Mouse (Mus musculus) heart, postnatal 10 days (tissue): ENCODE measurements around the gene Tob1. TPM values are rescaled to one million over a fixed set of nuclear protein-coding genes. Genes with fewer than 3 reads are reported as not detected.

Experiments used
- DNase-seq, 2 experiments: peaks; one replicate each; pipeline ENCODE4 v3.0.0; 2021
- intact Hi-C: fragments of 180-260 bp; cut with DNase I; formaldehyde crosslinking; loops from one replicate; pipeline ENCODE4 v1.15.1; 2025
- total RNA-seq, 2 experiments: library from RNA; stranded (reverse); gene quantifications; 2 replicates each; pipeline ENCODE4 v1.2.3; 2021

Tob1 gene
- total RNA-seq, 2 experiments from 2014 or later = 67.4 to 81.0 TPM

GRCm38 (mm10) chr11:94228416-94228815, 17.2 kb downstream of the Tob1 start:
- DNase-seq = no peak
- intact Hi-C loops = no loop called here

DNA sequence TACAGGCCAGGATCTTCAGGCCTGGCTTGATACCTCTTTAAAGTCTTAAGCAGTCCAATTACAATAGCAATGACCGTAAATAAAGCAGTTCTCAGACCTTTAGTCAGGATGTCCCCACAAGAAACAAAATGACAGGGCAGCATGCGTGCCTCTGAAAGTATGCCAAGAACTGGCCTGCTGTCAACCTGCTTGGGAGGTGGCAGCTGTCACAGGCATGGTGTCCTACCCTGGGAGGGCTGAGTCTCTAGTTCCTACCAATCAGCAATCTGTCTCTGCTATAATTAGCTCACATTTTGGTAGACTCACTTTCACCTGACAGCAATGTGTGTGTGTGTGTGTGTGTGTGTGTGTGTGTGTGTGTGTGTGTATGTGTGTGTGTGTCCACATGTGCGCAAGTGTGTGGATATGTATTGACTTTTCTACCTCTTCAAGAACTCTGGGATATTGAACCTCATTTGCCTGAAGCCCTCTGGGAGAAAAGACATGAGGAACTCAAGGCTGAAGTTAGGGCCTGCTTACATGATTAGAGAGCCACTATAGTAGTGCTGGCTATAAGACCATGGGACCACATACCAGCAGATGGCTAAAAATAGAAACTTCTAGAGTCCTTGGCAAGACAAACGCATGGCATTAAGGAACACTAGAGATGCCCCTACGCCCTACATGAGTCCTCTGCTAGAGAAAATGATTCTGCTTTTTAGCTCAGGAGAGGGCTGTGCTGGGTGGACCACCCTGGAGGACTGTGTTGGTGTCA, 18.1 kb downstream of the Tob1 start:
- peak; percentile 75 to 83 for DNase-seq
- intact Hi-C loops = no loop called here

GRCm38 (mm10) chr11:94230244-94230643, 19.0 kb downstream of the Tob1 start:
- intact Hi-C loops = loop anchor here (10.0 kb wide), 1 partner anchor 175 kb away; no protein-coding TSS in a partner anchor
- DNase-seq = no peak

- DNase-seq = peak; percentile 72 to 77
- intact Hi-C loops = loop anchor here (10.0 kb wide), 1 partner anchor 173 kb away; no protein-coding TSS in a partner anchor
Observed at GRCm38 (mm10) chr11:94231821-94232552, 20.7 kb downstream of the Tob1 start.

DNA sequence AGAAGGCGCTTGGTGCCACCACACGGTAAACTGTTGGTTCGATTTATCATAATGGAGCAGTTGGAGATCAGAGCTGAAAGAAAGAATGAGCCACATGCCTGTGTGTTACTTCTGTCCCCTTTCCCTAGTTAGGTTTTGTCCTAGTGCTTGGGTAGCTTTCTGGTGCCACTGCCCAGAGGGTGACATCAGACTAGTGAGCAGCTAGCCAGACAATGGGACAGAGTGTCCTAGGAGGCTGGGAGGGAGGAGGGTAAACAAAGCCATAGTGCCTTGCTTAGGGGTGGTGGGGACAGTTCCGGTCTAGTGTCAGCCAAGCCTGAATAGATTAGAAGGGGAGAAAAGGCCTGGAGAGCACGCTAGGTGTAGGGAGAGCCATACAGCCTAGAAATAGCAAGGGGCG, 22.2 kb downstream of the Tob1 start:
- peak; percentile 59 to 76 for DNase-seq
- intact Hi-C loops = loop anchor here (10.0 kb wide), 1 partner anchor 171 kb away; no protein-coding TSS in a partner anchor

DNA sequence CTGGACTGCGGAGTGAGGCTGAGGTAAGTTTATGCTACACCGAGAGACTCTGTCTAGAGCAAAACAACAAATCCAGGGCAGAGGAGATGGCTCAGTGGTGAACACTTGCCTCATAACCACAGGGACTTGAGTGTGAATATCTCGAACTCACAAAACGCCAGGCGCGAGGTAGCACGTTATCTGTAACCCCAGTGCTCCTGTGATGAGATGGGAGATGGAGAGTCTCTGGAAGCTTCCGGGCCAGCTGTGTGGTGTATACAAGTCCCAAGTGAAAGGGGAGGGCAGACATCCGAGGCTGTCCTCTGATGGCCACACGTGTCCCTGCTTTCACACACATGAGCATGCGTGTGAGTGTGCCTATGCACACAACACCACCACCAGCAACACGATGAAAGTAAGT, 23.1 kb downstream of the Tob1 start:
- intact Hi-C loops = loop anchor here (10.0 kb wide), 1 partner anchor 170 kb away; no protein-coding TSS in a partner anchor
- no peak for DNase-seq

DNA sequence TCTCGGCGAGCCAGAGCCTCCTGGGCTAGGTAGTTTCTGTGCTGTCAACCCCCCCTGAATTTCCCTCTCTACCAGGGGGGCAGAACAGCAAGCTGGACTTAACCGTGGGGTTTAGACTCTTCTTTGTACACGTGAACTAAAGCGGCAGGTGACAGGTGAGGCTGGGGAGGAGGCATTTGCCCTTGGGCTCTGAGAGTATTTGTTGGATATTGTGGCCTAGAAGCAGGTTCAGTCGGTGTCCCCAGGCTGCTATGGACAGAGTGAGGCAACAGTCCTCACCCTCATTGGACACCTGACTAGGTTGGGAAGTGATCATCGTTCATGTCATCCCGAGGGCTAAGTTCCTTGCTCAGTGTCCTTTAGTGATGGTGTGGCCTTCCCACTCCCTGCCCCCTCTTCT, 23.6 kb downstream of the Tob1 start:
- intact Hi-C loops = loop anchor here (10.0 kb wide), 1 partner anchor 170 kb away; no protein-coding TSS in a partner anchor

DNA sequence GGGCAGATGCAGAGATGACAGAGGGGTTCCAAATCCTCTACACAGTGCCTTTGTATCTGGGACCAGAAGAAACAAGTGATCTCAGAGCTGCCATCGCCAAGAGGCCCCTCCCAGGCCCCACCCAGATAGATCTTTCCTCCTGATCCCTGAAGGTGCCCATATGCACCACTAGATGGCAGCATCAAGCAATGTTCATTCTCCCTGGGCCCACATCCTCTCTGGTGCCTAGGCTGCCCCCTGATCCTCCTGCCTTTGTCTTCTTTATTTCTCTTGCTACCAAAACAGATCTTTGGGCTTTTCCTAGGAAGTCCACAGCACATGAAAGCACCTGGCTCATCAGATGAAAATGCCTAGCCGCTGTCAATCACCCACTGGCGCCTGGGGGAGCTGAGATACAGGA, 24.8 kb downstream of the Tob1 start:
- intact Hi-C loops = loop anchor here (1.0 to 10.0 kb wide), 3 partner anchors 41 to 250 kb away; partner anchors contain the start of gene Spata20
- peak; percentile 82 to 85 for DNase-seq

More for the DNA sequence above, 23.6 kb downstream of the Tob1 start:
- DNase-seq = no peak

DNA sequence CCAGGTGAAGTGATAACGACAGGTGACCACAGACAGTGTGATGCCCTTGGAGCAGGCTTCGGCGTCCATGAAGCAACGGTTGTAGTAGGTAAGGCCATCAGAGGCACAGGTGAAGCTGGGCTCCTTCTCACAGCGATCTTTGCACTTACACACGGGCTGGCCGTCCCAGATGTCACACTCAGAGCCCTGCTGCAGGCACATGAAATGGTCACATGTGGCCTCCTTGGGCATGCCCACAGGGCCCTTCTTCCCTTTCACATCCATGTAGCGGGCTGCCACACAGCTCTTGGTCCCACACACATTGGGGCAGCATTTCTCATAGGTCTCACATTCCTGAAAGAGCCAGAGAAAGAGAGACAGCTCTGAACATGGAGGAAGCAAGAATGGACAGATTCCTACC, 27.5 kb downstream of the Tob1 start:
- DNase-seq = no peak
- intact Hi-C loops = loop anchor here (10.0 kb wide), 1 partner anchor 166 kb away; no protein-coding TSS in a partner anchor

DNA sequence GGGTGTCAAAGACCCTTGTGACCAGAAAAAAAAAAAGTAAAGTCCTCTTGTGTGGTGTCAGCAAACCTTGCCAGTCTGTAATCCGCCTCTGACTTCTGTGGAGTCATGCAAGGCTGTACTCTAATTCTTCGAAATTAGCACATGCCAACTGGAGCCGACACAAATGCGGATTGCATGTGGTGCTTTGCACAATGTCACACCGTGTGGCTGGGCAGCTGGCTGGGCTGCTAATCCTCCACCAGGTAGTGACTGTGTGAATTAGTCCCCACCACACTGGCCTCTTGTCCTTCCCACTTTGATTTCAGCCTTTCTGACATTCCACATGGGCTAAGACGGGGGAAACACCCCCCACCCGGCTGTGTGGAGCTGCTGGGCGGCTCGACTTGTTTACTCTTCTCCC, 28.5 kb downstream of the Tob1 start:
- no peak for DNase-seq
- intact Hi-C loops = loop anchor here (10.0 kb wide), 1 partner anchor 165 kb away; no protein-coding TSS in a partner anchor

GRCm38 (mm10) chr11:94242760-94243421, 31.6 kb downstream of the Tob1 start:
- intact Hi-C loops = no loop called here
- peak; percentile 49 to 53 for DNase-seq

DNA sequence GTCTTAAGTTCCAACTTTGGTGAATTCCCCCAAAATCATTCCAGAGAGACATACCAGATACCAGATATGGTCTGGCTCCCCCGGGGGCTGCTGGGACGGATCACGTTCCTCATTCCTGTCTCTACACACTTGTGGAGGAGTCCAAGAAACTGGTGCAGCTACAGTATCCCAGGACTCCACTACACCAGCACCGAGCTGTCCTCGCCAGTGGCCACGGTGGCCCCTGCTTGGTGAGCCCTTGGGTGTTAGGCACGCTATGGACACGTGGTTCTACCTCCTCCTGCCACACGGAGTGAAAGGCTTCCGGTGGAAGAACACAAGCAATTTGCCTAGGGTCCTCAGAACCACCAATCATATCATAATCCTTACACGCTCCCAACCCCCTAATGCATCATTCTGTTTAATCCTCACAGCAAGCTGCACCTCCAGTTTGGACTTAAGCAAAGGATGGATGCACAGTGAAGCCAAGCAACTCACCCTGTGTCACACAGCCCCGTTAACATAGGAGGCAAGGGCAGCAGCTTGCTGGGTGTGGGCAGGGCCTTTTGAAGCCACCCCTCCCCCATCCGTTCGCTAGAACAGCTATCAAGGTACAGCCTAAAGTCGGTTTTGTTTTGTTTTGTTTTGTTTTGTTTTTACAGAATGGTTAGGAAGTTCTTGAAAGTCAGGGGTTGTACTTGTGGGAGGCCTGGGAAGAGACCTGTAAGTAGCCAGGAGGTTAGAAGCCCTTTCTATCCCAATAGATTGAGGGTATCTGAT, 32.3 kb downstream of the Tob1 start:
- intact Hi-C loops = no loop called here
- DNase-seq = no peak

DNA sequence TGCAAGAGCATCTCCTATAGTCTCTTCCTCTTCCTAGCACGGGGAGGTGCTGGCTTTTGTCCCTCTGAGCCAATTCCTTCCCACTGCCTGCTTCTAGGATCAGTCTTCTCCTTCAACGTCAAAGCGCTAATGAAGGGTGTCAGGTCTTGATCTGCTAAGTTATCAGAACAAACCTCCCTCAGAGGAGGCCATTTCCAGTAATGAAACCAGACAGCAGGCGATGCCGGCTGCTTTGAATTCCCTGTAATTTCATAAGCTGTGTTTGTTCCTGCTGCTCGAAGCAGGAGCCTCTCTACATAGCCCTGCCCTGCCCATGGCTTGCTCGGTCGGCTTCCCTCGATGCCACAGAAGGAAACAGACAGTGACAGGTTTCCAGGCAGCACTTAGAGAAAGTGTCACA, 33.1 kb downstream of the Tob1 start:
- intact Hi-C loops = no loop called here
- DNase-seq = no peak

DNA sequence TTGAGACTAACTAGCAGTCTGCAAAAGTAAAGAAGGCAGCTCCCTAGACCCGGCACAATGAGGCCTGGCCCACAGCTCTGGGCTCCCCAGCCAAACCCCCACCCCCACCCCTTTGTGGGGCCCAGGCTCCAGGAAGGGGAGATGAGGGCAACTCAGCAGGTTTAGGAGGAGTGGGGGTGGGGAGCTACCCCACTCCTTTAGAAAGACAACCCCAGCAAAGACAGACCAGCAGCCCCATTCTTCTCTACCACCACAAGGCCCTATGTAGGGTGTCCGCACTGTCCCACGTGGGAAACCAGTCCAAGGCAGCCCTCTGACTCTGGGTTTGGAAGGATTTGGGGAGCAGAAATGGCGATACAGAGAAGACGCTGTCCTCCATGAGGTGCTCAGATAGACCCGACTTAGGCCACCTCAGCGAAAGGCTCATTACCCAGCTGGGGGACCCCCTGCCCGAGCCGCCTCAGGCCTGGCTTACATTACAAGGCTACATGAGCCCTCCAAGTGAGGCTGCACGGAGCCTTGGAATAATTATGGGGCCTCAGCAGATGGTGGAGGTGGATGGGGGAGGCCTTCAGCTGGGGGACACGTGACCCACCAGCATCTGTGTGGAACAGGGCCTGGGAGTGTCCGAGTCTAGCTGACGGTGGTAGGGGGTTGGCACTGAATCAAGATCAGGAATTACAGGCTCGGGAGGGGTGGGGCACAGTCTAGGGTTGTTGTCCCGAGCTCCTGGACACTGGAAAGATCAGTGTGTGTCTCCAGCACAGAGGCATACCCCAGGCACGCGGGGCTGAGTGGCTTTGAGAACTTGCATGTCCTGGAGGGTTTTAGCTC, 34.9 kb downstream of the Tob1 start, which contains the start of gene Wfikkn2:
TSS of gene Wfikkn2 (minus strand) at position 51 of the 834 bp plus-strand sequence.
- DNase-seq = no peak
- intact Hi-C loops = no loop called here

GRCm38 (mm10) chr11:94246789-94247061, 35.5 kb downstream of the Tob1 start:
- no peak for DNase-seq
- intact Hi-C loops = no loop called here

DNA sequence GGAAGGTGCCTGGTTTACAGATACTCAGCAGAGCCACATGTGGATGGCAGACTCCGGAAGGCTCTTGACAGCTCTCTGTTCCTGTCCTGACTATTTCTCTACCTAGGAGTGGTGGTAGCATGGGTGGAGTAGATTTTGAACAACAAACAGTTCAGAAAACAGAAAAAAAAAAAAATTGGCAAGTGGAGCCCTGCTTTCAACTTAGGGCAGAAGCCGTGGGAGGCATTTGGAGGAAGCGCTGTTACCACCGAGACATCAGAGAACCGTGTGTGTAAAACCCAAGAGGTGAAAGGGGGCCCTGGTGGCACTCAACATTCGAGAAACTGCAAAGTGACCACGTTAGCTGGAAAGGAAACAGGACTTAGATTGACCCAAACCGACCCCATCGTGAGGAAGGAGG, 41.9 kb downstream of the Tob1 start:
- intact Hi-C loops = no loop called here
- DNase-seq = no peak

DNA sequence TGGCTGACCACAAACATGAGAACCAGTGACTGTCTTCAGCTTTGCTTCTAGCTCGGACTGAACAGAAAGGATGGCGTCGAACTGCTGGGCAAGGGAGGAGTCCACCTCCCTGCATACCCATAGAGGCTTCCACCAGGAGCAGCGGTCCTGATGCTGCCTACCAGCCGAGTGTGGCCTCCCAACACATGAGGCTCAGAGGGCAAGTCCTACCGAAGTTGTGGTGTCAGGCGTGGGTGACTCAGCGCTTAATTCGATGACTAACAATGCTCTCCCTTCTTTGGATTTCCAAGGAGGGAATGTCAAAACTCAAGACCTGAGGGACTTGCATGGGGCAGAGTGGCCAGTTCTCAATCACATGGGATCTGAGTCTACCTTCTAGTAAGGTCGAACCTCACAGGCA, 42.4 kb downstream of the Tob1 start:
- no peak for DNase-seq
- intact Hi-C loops = no loop called here

DNA sequence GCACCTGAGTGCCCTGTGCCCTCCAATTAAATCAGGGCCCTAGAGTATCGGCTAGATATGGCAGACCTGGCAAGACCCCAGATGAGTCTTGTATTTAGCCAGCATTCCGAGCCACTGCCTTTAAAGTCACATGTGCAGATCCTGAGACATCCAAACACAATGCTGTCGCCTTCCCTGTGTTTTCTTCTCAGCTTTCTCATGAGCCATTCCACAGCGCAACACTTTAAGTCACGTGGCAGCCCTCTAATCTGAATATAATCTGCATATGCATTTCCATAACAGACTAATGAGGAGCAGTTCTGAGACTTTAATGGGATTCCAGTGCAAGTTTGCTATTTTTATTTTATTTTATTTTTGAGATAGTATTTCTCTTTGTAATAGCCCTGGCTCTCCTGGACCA, 44.5 kb downstream of the Tob1 start:
- intact Hi-C loops = no loop called here

DNA sequence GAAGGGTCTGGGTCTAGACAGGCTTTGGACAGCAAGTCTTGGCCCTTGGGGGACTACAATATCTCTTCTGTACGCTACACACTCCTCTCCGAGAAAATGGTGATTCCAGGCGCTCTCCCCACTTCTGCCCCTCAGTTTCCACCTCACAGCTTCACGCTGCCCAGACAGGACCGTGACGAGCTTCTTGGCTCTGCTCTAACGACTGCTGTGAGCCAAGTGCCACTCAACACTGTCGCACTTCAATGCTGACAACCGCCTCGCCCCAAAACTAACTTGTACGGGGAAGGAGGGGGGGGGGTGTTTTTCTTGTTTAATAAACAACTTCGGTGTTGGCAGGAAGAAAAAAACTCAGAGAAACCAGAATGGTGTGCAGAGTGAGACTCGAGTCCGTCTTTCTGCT, 46.7 kb downstream of the Tob1 start:
- peak; percentile 55 to 62 for DNase-seq
- intact Hi-C loops = no loop called here

More for the DNA sequence above, 44.5 kb downstream of the Tob1 start:
- DNase-seq = no peak

DNA sequence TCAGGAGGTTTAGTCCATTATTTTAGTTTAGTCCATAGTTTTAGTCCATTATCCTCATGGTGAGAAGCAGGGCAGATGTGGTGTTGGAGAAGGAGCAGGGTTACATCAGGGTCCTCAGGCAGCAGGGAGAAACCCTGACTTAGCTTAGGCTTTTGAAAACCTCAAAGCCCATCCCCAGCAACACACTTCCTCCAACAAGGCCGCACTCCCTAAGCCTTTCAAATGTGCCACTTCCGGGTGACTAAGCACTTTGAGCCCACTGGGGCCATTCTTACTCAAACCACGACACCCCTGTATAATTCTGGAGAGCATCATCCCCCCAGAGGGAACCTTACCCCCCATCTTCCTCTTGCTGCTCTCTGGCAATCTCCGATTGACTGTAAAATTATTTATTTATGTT, 48.6 kb downstream of the Tob1 start:
- no peak for DNase-seq

More for the DNA sequence above, 48.6 kb downstream of the Tob1 start:
- intact Hi-C loops = no loop called here
